Mouse (Mus musculus) adrenal gland, adult 18-20 months (tissue): ENCODE results near the gene Rad51b. TPM values are rescaled to one million over a fixed set of nuclear protein-coding genes. Genes with fewer than 3 reads are reported as not detected.
A peak's percentile ranks its signal among the peaks of the same experiment; 100 is the strongest.
"Not testable (repeated sequence)": the region's sequence is repeated elsewhere in the genome, so short reads cannot be mapped to it uniquely, and the experiment has no call there.

Experiments
- DNase-seq, 2 experiments: peaks; one replicate each; pipeline ENCODE4 v3.0.0; 2021 to 2022; ENCODE audit warnings: low spot score in 2 of 2
- long read RNA-seq, 2 experiments: library from polyadenylated mRNA; stranded (forward); transcript quantifications; one replicate each; pipeline ENCODE4 v2.0.0; 2021
- total RNA-seq, 2 experiments: library from RNA; stranded (reverse); gene quantifications; 1 replicate in 1 of 2; 2 replicates in 1 of 2; pipeline ENCODE4 v1.2.3; 2021

The Rad51b gene
- total RNA-seq: under 1 TPM; 0.26 to 0.46 TPM
- long read RNA-seq, experiment 1: 0 reads
- long read RNA-seq, experiment 2: 0 reads

- DNase-seq: peak; percentile 53 to 54
Observed at GRCm38 (mm10) chr12:79297121-79297576, at the start of gene Rad51b. Gene Rad51b, plus strand, starts transcription at chr12:79297282.

GRCm38 (mm10) chr12:79248110-79248509 is 49.0 kb upstream of the Rad51b start:
- DNase-seq: no peak

- no peak for DNase-seq
Observed at GRCm38 (mm10) chr12:79253294-79254053, 43.6 kb upstream of the Rad51b start.

- no peak for DNase-seq
Observed at GRCm38 (mm10) chr12:79254975-79255374, 42.1 kb upstream of the Rad51b start.

- no peak for DNase-seq
Observed at GRCm38 (mm10) chr12:79260154-79260553, 36.9 kb upstream of the Rad51b start.

- no peak for DNase-seq
Observed at GRCm38 (mm10) chr12:79261035-79261434, 36.0 kb upstream of the Rad51b start.

GRCm38 (mm10) chr12:79272604-79273003 is 24.5 kb upstream of the Rad51b start:
- DNase-seq: no peak

- no peak for DNase-seq
Observed at GRCm38 (mm10) chr12:79279513-79280115, 17.5 kb upstream of the Rad51b start.

- DNase-seq: no peak
Observed at GRCm38 (mm10) chr12:79282595-79282994, 14.5 kb upstream of the Rad51b start.

- DNase-seq: no peak
Observed at GRCm38 (mm10) chr12:79292874-79293273, 4.2 kb upstream of the Rad51b start.

- peak; percentile 78 to 81 for DNase-seq
Observed at GRCm38 (mm10) chr12:79296126-79296816, 811 bp upstream of the Rad51b start, which contains the start of gene Zfyve26. Gene Zfyve26, minus strand, starts transcription at chr12:79296304.

GRCm38 (mm10) chr12:79297884-79298636 is 978 bp downstream of the Rad51b start:
- DNase-seq: no peak

- DNase-seq: no peak
Observed at GRCm38 (mm10) chr12:79301802-79302201, 4.7 kb downstream of the Rad51b start.

GRCm38 (mm10) chr12:79305131-79305530 is 8.0 kb downstream of the Rad51b start:
- no peak for DNase-seq

GRCm38 (mm10) chr12:79306013-79306412 is 8.9 kb downstream of the Rad51b start:
- no peak for DNase-seq

GRCm38 (mm10) chr12:79313721-79314120 is 16.6 kb downstream of the Rad51b start:
- DNase-seq: no peak

GRCm38 (mm10) chr12:79317339-79317738 is 20.3 kb downstream of the Rad51b start:
- DNase-seq: no peak

GRCm38 (mm10) chr12:79320895-79321294 is 23.8 kb downstream of the Rad51b start:
- no peak for DNase-seq

GRCm38 (mm10) chr12:79322539-79322938 is 25.5 kb downstream of the Rad51b start:
- not testable (repeated sequence) for DNase-seq

- no peak for DNase-seq
Observed at GRCm38 (mm10) chr12:79326236-79326635, 29.2 kb downstream of the Rad51b start.

GRCm38 (mm10) chr12:79326745-79327144 is 29.7 kb downstream of the Rad51b start:
- no peak for DNase-seq
